Mouse (Mus musculus) erythroblast, embryonic 14.5 days (primary cell): ENCODE data around the gene Rgp1.

ENCODE experiments used
- GATA1 ChIP-seq: IDR thresholded peaks from 2 replicates; pipeline ENCODE4 v1.6.1; 2012; ENCODE audit warnings: low read length, inconsistent platforms, mixed read lengths
- TAL1 ChIP-seq: IDR thresholded peaks from 3 replicates; pipeline ENCODE4 v1.6.1; 2012; ENCODE audit warnings: low read length, inconsistent platforms, mixed read lengths

DNA sequence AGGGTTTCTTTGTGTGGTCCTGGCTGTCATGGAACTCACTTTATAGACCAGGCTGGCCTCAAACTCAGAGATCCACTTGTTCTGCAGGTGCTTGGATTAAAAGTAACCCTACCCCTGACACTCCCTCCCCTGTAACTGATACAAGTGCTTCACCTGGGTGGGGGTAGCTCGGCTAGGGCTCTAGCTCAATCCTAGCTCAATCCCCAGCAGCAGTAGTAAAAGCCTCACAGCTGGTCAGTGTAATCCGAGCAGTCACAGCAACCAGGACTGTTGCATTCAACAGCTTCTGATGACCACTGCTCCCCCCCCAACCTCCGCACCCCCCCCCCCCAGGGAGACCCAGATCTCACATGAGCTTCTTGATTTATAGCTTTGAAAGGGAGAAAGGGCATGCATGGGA is 36.5 kb upstream of the Rgp1 start:
- no peak for TF ChIP-seq GATA1
- no peak for TF ChIP-seq TAL1
